Mouse (Mus musculus) thymus, adult 2 months (tissue): ENCODE measurements around the gene Cetn2. TPM values are rescaled to one million over a fixed set of nuclear protein-coding genes. Genes with fewer than 3 reads are reported as not detected.

Experiments used
- DNase-seq: peaks from one replicate; pipeline ENCODE4 v3.0.0; 2021
- H3K27ac ChIP-seq: fragments of 200-500 bp; 2 replicates; pipeline ENCODE4 v1.5.1; 2012; ENCODE audit warnings: low read length, control low read depth; ENCODE audit not compliant: control insufficient read depth, insufficient read depth
- H3K27me3 ChIP-seq: fragments of 200-500 bp; 2 replicates; pipeline ENCODE4 v1.6.1; 2012; ENCODE audit warnings: mild to moderate bottlenecking, low read length, moderate library complexity, mixed read lengths; ENCODE audit not compliant: control insufficient read depth, insufficient read depth
- H3K36me3 ChIP-seq: fragments of 200-500 bp; 2 replicates; pipeline ENCODE4 v1.6.1; 2012; ENCODE audit warnings: mild to moderate bottlenecking, low read length, moderate library complexity; ENCODE audit not compliant: control insufficient read depth, insufficient read depth
- H3K4me1 ChIP-seq: fragments of 200-500 bp; replicated peaks from 2 replicates; pipeline ENCODE4 v1.6.1; 2012; ENCODE audit warnings: low read length; ENCODE audit not compliant: control insufficient read depth, insufficient read depth
- H3K4me3 ChIP-seq: fragments of 200-500 bp; 2 replicates; pipeline ENCODE4 v1.5.1; 2012; ENCODE audit warnings: mild to moderate bottlenecking, low read length, control low read depth, moderate library complexity; ENCODE audit not compliant: control insufficient read depth, insufficient read depth
- CTCF ChIP-seq: fragments of 200-500 bp; IDR thresholded peaks from 2 replicates; pipeline ENCODE4 v1.5.1; 2012; ENCODE audit warnings: mild to moderate bottlenecking, control low read depth, low read length, moderate library complexity, borderline replicate concordance; ENCODE audit not compliant: control insufficient read depth, poor library complexity, insufficient read depth; ENCODE audit errors: extremely low read depth
- POLR2A ChIP-seq: fragments of 200-500 bp; IDR thresholded peaks from 2 replicates; pipeline ENCODE4 v1.6.1; 2012; ENCODE audit warnings: mild to moderate bottlenecking, low read length, control low read depth, moderate library complexity; ENCODE audit not compliant: control insufficient read depth, poor library complexity, insufficient read depth; ENCODE audit errors: extremely low read depth
- WGBS: fragments of 180-500 bp; shearing (Covaris S2); methylation state at CpG from one replicate; pipeline ENCODE4 v1.1.7; 2018; 5-methylcytosine and 5-hydroxymethylcytosine counted together
- polyA plus RNA-seq: library from polyadenylated mRNA; depleted of rRNA; stranded (reverse); fragments of >200 nt; gene quantifications from 2 replicates; pipeline ENCODE4 v1.2.3, GENCODE M21; 2012; rRNA removed

Cetn2 gene
- polyA plus RNA-seq, 1 experiment = 9.7 TPM

GRCm38 (mm10) chrX:72896055-72896437, 22.2 kb downstream of the Cetn2 start:
- TF ChIP-seq CTCF (no peak), POLR2A (no peak)
- Histone ChIP-seq H3K27ac (no peak overlapping the region), H3K27me3 (no peaks in the 10 kb centered on the region), H3K4me3 (no peak overlapping the region), H3K36me3 (no peaks in the 10 kb centered on the region), H3K4me1 (no peaks in the 10 kb centered on the region)
- 73% methylated on average over 1 of the region's 1 CpGs for WGBS
- DNase-seq = no peak

GRCm38 (mm10) chrX:72895388-72896054, 22.7 kb downstream of the Cetn2 start:
- Histone ChIP-seq H3K27ac (no peak overlapping the region), H3K4me1 (no peaks in the 10 kb centered on the region), H3K36me3 (no peaks in the 10 kb centered on the region), H3K27me3 (no peaks in the 10 kb centered on the region), H3K4me3 (no peak overlapping the region)
- no peak for DNase-seq
- 82% methylated on average over 5 of the region's 5 CpGs for WGBS
- TF ChIP-seq CTCF (no peak), POLR2A (no peak)

Other genes starting within 250 kb of the Cetn2 start
- 0.08 and 0.11 TPM in 2 replicates for gene Gabrq, start 93.2 kb downstream of the Cetn2 start, polyA plus RNA-seq
- 8.9 and 9.0 TPM in 2 replicates for gene Nsdhl, start 146 bp upstream of the Cetn2 start, polyA plus RNA-seq
- gene Zfp185, start 68.9 kb upstream of the Cetn2 start, polyA plus RNA-seq = 1.0 and 1.3 TPM in 2 replicates
- gene Pnma5, start 118.7 kb upstream of the Cetn2 start, polyA plus RNA-seq = not detected in 2 replicates
- not detected in 2 replicates for gene Pnma3, start 146.4 kb upstream of the Cetn2 start, polyA plus RNA-seq
- gene Xlr4a, start 164.1 kb upstream of the Cetn2 start, polyA plus RNA-seq = 4.0 and 7.7 TPM in 2 replicates
- 0.97 TPM in 1 of 2 replicates, not detected in the other for gene Xlr3a, start 178.7 kb upstream of the Cetn2 start, polyA plus RNA-seq
- gene Gm14685, start 198.6 kb upstream of the Cetn2 start, polyA plus RNA-seq = 0.11 and 0.17 TPM in 2 replicates
- gene Xlr5b, start 230.4 kb upstream of the Cetn2 start, polyA plus RNA-seq = not detected in 2 replicates
- not detected in 2 replicates for gene DXBay18, start 231.0 kb upstream of the Cetn2 start, polyA plus RNA-seq